Mouse (Mus musculus): Measurements from ENCODE around the gene Igsf21.

The Igsf21 gene

GRCm38 (mm10) chr4:140094835-140095234, 151.7 kb downstream of the Igsf21 start:
- peak; percentile 57 for DNase-seq

- DNase-seq = no peak
Measured at GRCm38 (mm10) chr4:140092367-140092766, 154.2 kb downstream of the Igsf21 start.

GRCm38 (mm10) chr4:140091693-140092092, 154.9 kb downstream of the Igsf21 start:
- DNase-seq = no peak

DNA sequence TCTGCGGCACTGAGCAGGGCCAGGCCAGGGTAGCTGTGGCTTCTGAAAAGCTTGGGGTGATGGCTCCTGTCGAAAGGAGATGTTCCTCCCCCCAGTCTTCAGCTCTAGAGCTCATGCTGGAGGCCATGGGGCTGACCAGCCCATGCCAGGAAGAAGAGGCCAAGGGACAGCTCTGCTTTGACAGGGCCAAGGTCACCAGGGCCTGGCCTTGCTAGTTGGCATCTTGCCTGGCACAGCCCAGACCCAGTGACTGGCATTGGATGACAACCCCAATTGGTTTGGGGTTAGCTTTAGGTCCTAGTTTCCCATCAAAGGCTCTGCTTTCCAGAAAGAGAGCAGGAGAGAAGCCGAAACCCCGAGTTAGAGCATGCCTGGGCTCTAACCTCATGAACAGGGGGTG, 156.9 kb downstream of the Igsf21 start:
- DNase-seq = no peak

GRCm38 (mm10) chr4:140088711-140089440, 157.7 kb downstream of the Igsf21 start:
- peak; percentile 63 for DNase-seq

DNA sequence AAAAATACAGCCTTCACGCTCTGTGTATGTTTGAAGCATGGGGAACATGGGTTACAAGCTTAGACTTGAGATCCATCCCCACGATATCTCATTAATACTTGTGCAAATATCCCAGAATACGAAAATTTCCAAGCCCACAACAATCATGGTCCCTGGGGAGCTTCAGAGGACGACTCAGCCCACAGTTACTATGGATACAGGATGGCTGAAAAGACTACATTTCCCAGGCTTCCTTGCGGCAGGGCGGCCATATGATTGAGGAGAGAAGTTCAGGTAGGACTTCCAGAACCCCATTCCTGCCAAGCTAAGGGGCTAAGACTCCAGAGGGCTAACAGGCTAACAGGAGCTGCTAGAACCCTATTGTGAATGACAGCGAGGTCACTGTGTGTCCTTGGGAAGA, 160.4 kb downstream of the Igsf21 start:
- DNase-seq = no peak

- DNase-seq = peak; percentile 59
Measured at GRCm38 (mm10) chr4:140084521-140085011, 162.0 kb downstream of the Igsf21 start.

- DNase-seq = no peak
Measured at GRCm38 (mm10) chr4:140084064-140084463, 162.5 kb downstream of the Igsf21 start.

- DNase-seq = no peak
Measured at GRCm38 (mm10) chr4:140078416-140078815, 168.2 kb downstream of the Igsf21 start.

DNA sequence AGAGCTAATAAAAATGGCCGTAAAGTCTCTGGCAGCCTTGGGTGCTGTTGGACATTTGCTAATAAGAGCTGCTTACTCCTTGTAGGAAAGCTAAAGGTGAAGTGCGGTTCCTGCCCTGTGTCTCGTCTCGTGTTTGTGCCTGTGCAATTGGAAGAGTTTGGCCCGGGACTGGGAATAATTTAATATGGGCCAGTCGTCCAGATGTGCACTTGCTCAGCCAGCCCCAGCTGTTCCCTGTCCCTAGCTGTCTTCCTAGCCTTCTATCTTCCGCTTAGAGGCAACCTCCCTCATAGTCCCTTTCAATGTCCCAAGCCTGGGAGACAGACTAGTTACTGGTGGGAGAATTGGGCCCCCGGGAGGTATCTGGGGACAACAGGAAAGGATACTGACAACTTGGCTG, 169.0 kb downstream of the Igsf21 start:
- no peak for DNase-seq

DNA sequence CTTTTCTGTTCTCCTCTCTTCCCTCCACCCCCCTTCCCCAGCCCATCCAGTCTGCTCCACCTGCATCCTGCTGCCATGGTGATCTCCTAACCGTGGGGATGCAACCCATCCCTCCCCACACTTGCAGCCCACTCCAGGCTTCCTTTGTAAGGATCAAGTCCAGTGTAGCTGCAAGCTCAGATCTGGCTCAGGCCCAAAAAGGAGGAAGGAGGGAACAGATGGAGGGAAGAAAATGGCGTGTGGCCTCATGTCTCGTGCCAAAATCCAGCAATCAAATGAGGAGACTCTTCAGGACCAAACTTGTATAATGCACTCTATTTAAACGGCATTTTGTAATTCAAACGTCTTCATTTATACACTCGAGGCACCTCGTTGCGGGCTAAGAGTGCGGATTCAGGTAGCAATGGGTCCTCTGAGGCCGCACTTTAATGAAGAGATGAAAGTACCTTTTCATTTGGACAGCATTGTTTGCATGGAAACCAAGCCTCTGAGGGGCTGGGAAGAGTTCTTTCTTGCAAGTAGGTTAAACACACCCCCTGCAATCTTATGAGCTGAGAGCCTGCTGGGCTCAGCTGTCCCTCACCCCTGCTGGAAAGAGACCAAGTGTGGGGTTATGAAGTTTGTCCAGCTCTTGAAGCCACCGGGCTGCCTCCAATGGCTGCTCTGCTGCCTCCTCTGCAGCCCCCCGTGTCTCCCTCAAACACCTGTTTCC, 169.6 kb downstream of the Igsf21 start:
- DNase-seq = peak; percentile 59

DNA sequence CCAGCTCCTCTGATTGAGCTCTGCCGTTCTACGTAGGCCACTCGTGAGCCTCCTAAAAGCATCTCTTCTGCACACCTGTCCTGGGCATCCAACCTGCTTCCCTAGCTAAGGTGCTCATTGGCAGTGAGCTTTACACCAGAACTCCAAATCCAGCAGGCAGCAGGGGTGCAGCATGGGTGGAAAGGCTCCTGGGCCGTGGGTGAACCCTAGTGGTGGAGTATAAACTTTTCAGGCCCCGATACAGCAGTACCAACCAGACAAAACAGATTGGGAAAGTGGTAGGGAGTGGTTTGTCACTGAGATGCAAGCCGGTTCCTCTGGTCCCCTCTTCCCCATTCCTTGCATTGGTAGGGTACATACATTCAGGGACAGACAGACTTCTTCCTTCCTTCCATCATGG, 170.2 kb downstream of the Igsf21 start:
- DNase-seq = no peak

DNA sequence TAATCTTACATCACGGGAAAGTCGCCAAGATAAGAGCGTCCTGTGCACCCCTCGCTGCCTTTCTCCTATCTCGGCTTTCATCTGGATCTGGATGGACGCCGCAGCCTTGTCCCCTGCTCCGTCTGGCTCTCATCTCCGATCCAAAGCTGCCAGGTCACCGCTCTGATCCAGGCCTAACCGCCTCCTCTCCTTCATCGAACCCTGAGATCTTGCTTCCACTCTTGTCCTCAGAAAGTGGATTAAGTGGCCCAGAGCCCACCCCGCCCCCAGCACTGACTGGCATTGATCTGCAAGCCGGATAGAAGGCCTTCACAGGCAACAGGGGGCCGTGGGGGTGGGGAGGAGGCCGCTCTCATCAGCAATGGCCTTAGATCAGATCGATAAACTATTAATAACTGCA, 175.5 kb downstream of the Igsf21 start:
- DNase-seq = peak; percentile 71

DNA sequence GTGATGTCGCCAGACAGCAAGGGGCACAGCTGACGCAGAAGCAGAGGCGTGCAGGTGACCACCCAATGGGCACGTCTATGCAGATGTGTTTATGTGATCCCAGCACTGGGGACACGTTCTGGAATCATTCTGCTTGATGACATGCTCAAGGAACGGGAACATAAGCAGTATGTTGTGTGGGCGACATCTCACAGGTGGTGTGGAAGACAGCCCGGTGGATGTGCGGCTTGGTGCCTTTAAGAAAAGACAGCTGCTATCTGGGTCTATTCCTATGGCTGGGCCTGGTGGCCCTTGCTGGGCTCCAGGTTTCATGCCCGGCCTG, 176.3 kb downstream of the Igsf21 start:
- DNase-seq = no peak

GRCm38 (mm10) chr4:140069563-140070330, 176.8 kb downstream of the Igsf21 start:
- DNase-seq = peak; percentile 91

DNA sequence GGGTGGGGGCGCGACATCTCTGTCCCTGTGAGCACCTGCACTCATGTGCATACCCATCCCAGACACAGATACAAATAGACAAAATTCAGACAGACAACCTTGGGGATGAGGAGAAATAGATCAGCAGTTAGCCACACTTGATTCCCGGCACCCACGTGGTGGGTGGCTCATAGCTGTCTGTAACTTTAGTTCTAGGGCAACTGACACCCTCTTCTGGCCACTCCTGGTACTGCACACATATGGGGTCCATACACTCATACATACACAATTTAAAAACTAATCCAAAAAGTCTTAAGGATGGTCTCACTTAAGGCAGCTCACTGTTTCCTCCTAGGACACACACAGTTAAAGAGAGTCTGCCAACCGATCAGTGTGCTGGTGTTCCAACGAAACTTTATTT, 178.1 kb downstream of the Igsf21 start:
- DNase-seq = no peak

GRCm38 (mm10) chr4:140066011-140066410, 180.6 kb downstream of the Igsf21 start:
- no peak for DNase-seq

- no peak for DNase-seq
Measured at GRCm38 (mm10) chr4:140063153-140063671, 183.4 kb downstream of the Igsf21 start.

- no peak for DNase-seq
Measured at GRCm38 (mm10) chr4:140060251-140060650, 186.3 kb downstream of the Igsf21 start.

DNA sequence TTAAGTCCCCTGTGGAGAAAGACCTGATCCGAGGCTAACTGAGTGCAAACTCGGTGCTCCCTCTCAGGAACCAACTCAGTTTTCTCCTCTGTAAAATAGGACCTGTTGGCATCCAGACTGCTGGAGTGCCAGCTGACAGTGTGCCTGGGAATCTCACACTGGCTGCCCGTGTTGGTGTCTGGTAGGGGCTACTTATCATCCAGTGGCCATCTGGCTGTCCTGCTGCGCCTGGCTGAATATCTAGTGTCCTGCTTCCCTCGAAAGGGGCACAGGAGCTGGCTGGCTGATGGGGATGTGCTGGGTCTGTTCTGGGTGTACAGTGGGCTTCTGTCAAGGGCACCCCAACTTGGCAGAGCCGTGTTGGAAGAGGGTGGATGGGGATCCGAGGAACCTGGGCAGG, 193.5 kb downstream of the Igsf21 start:
- DNase-seq = peak; percentile 57

- DNase-seq = peak; percentile 57
Measured at GRCm38 (mm10) chr4:140052575-140052974, 194.0 kb downstream of the Igsf21 start.

DNA sequence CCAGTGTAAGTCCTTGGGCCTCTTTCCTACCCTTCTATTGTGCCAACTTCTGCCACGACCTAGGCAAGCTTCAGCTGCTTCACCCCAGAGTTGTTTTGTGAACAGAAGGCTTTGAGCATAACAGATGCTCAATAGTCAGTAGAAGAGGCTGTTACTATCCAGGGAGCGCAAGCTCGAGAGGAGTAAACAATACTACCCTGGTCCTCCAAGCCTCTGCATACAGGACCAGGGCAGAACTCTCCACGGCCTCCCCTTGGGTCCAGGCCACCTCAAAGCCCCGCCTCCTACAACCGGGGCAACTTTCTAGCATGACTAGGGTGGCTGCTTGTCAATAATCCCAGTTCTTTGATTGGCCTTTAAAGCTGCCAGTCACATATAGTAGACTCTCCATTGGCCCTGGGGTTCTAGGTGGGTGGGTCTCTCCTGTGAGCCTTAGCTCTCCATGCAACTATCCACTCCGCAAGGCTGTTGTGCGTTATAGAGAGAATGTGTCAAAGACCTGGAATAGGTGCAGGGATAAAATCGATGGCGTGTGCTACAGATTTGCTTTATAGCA, 198.7 kb downstream of the Igsf21 start:
- DNase-seq = peak; percentile 81

GRCm38 (mm10) chr4:140043953-140044352, 202.6 kb downstream of the Igsf21 start:
- peak; percentile 86 for DNase-seq
